In the genomic region with DNA sequence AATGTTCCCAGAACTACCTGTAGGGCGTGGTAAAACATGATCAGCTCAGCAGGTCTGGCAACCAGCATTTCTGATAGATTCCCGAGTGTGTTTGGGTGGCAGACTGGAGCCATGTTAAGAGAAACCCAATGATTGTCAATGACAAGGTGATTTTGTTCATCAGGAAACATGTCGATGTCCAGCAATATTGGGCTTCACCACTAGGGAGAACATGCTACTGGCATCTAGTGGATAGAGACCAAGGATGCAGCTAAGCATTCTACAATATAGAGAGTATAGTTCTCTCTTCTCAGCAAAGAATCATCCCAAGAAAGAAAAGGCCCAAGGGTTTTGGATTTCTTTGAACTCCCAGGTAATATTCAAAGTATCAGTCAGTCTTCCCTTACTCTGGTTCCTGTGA, we compare ENCODE assay signal across 15 mouse cellular contexts.
DNase-seq lines count a peak whose midpoint lies in the region; ATAC-seq and TF ChIP-seq lines count a peak whose summit lies in the region.
"Had no signal": no experiment of that assay in that cellular context is flagged by ENCODE, and none has a peak within 500 bp of the region (broad histone marks: within the 10 kb centered on the region; RNA-seq: fewer than 3 reads in every experiment).

No protein-coding gene starts in this region.

- no peak overlapping the region for H3K4me2 ChIP-seq in intestine, postnatal 0 days (replicated peaks; ENCODE audit: low read depth)
- H3K4me2 ChIP-seq in intestine, embryonic 15.5 days (replicated peaks), result no peak overlapping the region
- H3K4me2 ChIP-seq in midbrain, postnatal 0 days (ENCODE audit: low read depth, low read length, poor library complexity, severe bottlenecking), result no peak overlapping the region
- H3K4me2 ChIP-seq in midbrain, embryonic 15.5 days, result no peak overlapping the region
- H3K4me2 ChIP-seq: hindbrain, embryonic 12.5 days; kidney, embryonic 15.5 days had no signal

- H3K9ac ChIP-seq in intestine, postnatal 0 days (ENCODE audit: low read depth, low read length), result no peak overlapping the region
- H3K9ac ChIP-seq in intestine, embryonic 15.5 days, result no peak overlapping the region
- no peak overlapping the region for H3K9ac ChIP-seq in midbrain, postnatal 0 days (replicated peaks; ENCODE audit: low read length, poor library complexity, severe bottlenecking)
- no peak overlapping the region for H3K9ac ChIP-seq in midbrain, embryonic 15.5 days
- H3K9ac ChIP-seq: hindbrain, embryonic 12.5 days; kidney, embryonic 15.5 days had no signal

- peak overlapping the region; percentile 7 for H3K27ac ChIP-seq in heart, embryonic 10.5 days
- H3K27ac ChIP-seq in intestine, postnatal 0 days (ENCODE audit: low read depth, low read length), result no peak overlapping the region
- no peak overlapping the region for H3K27ac ChIP-seq in intestine, embryonic 15.5 days
- H3K27ac ChIP-seq in midbrain, postnatal 0 days (ENCODE audit: low read depth, low read length), result no peak overlapping the region
- H3K27ac ChIP-seq in midbrain, embryonic 15.5 days, result no peak overlapping the region
- no peak overlapping the region for H3K27ac ChIP-seq in limb, embryonic 10.5 days
- H3K27ac ChIP-seq: hindbrain, embryonic 12.5 days; kidney, embryonic 15.5 days had no signal

- WGBS in heart, embryonic 10.5 days, result 84% methylated on average over 3 of the region's 3 CpGs
- 78% methylated on average over 3 of the region's 3 CpGs for whole genome bisulfite sequencing in intestine, postnatal 0 days
- 78% methylated on average over 3 of the region's 3 CpGs for WGBS in intestine, embryonic 15.5 days
- 87% methylated on average over 3 of the region's 3 CpGs for WGBS in midbrain, postnatal 0 days
- 88% methylated on average over 3 of the region's 3 CpGs for WGBS in midbrain, embryonic 15.5 days
- WGBS in limb, embryonic 10.5 days, result 87% methylated on average over 3 of the region's 3 CpGs

- TF ChIP-seq CTCF in intestine, postnatal 0 days (IDR thresholded peaks at IDR 0.05; ENCODE audit: low read depth), result peak; percentile 68
- peak; percentile 46 for TF ChIP-seq CTCF in midbrain, postnatal 0 days (IDR thresholded peaks at IDR 0.05)

- intact Hi-C loops in heart, postnatal 10 days (cut with DNase I), result no loop called here

- H3K27me3 ChIP-seq in heart, embryonic 10.5 days (ENCODE audit: insufficient read depth, poor library complexity, severe bottlenecking), result no peaks in the 10 kb centered on the region
- H3K27me3 ChIP-seq in intestine, postnatal 0 days (replicated peaks; ENCODE audit: control insufficient read depth, insufficient read depth, low read length), result no peaks in the 10 kb centered on the region
- H3K27me3 ChIP-seq in intestine, embryonic 15.5 days (replicated peaks), result no peaks in the 10 kb centered on the region
- H3K27me3 ChIP-seq in midbrain, postnatal 0 days (ENCODE audit: insufficient read depth, low read length), result no peaks in the 10 kb centered on the region
- no peaks in the 10 kb centered on the region for H3K27me3 ChIP-seq in midbrain, embryonic 15.5 days (replicated peaks)
- no peaks in the 10 kb centered on the region for H3K27me3 ChIP-seq in limb, embryonic 10.5 days (ENCODE audit: low read depth, poor library complexity, severe bottlenecking)
- H3K27me3 ChIP-seq: hindbrain, embryonic 12.5 days; kidney, embryonic 15.5 days had no signal

- H3K9me3 ChIP-seq in heart, embryonic 10.5 days, result no peaks in the 10 kb centered on the region
- no peaks in the 10 kb centered on the region for H3K9me3 ChIP-seq in intestine, postnatal 0 days (ENCODE audit: control insufficient read depth)
- H3K9me3 ChIP-seq in intestine, embryonic 15.5 days, result no peaks in the 10 kb centered on the region
- H3K9me3 ChIP-seq in midbrain, postnatal 0 days (ENCODE audit: low read length), result no peaks in the 10 kb centered on the region
- H3K9me3 ChIP-seq in midbrain, embryonic 15.5 days, result no peaks in the 10 kb centered on the region
- H3K9me3 ChIP-seq in limb, embryonic 10.5 days (replicated peaks), result no peaks in the 10 kb centered on the region
- H3K9me3 ChIP-seq: hindbrain, embryonic 12.5 days; kidney, embryonic 15.5 days had no signal

- H3K36me3 ChIP-seq in heart, embryonic 10.5 days, result no peaks in the 10 kb centered on the region
- no peaks in the 10 kb centered on the region for H3K36me3 ChIP-seq in intestine, postnatal 0 days (ENCODE audit: control insufficient read depth, insufficient read depth)
- no peaks in the 10 kb centered on the region for H3K36me3 ChIP-seq in intestine, embryonic 15.5 days
- no peaks in the 10 kb centered on the region for H3K36me3 ChIP-seq in midbrain, postnatal 0 days (ENCODE audit: insufficient read depth, low read length)
- H3K36me3 ChIP-seq in midbrain, embryonic 15.5 days (replicated peaks), result no peaks in the 10 kb centered on the region
- no peaks in the 10 kb centered on the region for H3K36me3 ChIP-seq in limb, embryonic 10.5 days
- H3K36me3 ChIP-seq: hindbrain, embryonic 12.5 days; kidney, embryonic 15.5 days had no signal

- H3K4me1 ChIP-seq in heart, embryonic 10.5 days, result peaks cover 23% of the 10 kb centered on the region; the same call in 1 of the 2 replicates
- H3K4me1 ChIP-seq in intestine, postnatal 0 days (replicated peaks; ENCODE audit: control insufficient read depth, insufficient read depth, low read length), result no peaks in the 10 kb centered on the region
- no peaks in the 10 kb centered on the region for H3K4me1 ChIP-seq in intestine, embryonic 15.5 days (replicated peaks)
- no peaks in the 10 kb centered on the region; the same call in 1 of the 2 replicates for H3K4me1 ChIP-seq in midbrain, postnatal 0 days (ENCODE audit: insufficient read depth, low read length)
- H3K4me1 ChIP-seq in midbrain, embryonic 15.5 days, result peaks cover 15% of the 10 kb centered on the region
- peaks cover 19% of the 10 kb centered on the region for H3K4me1 ChIP-seq in limb, embryonic 10.5 days
- H3K4me1 ChIP-seq: kidney, embryonic 15.5 days had no signal

- no peak for DNase-seq in heart, embryonic 10.5 days (ENCODE audit: low spot score)
- DNase-seq in heart, postnatal 10 days, result no peak
- no peak for DNase-seq in midbrain, postnatal 0 days (ENCODE audit: low spot score)
- no peak for DNase-seq in limb, embryonic 10.5 days (ENCODE audit: low spot score)
- no peak for DNase-seq in layer of hippocampus, adult 8-10 months (ENCODE audit: low spot score in 2 of 2)
- DNase-seq: cerebellum, adult 9-10 months; gastrocnemius, postnatal 14 days; lung, adult 2 months; thymus, adult 2 months had no signal

- no peak for ATAC-seq in intestine, postnatal 0 days
- ATAC-seq in intestine, embryonic 15.5 days, result no peak
- ATAC-seq in midbrain, postnatal 0 days (ENCODE audit: low FRiP score), result no peak
- no peak for ATAC-seq in midbrain, embryonic 15.5 days (replicated peaks)
- ATAC-seq: midbrain, embryonic 16.5 days had no signal

- no peak overlapping the region for H3K4me3 ChIP-seq in heart, embryonic 10.5 days
- no peak overlapping the region for H3K4me3 ChIP-seq in intestine, postnatal 0 days (ENCODE audit: low read depth, low read length)
- H3K4me3 ChIP-seq in intestine, embryonic 15.5 days (replicated peaks), result no peak overlapping the region
- no peak overlapping the region for H3K4me3 ChIP-seq in midbrain, postnatal 0 days (ENCODE audit: low read depth, low read length)
- H3K4me3 ChIP-seq in midbrain, embryonic 15.5 days, result no peak overlapping the region
- no peak overlapping the region for H3K4me3 ChIP-seq in limb, embryonic 10.5 days
- H3K4me3 ChIP-seq: hindbrain, embryonic 12.5 days; kidney, embryonic 15.5 days had no signal
